Comparison of ENCODE assay signal across 9 mouse cellular contexts in the genomic region with DNA sequence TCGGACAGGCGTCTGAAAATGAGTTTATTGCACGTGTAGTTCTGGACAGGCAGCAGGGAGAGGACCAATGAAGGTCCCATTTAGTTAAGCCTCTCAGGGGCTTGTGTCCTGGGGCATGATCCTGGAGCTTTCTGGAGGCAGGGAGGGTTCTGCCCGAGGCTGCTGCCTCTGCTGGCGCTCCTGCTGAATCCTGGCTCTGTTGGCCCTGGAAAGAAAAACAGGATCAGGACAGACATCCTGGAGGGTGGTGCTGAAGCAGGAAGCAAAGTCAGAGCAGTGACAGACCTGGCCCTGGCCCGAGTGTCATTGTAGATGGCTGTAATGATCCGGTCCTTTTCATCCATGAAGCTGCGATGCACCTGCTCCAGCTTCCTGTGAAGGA. TPM values are rescaled to one million over a fixed set of nuclear protein-coding genes. Genes with fewer than 3 reads are reported as not detected.
DNase-seq lines count a peak whose midpoint lies in the region; ATAC-seq and TF ChIP-seq lines count a peak whose summit lies in the region.
"Had no signal": no experiment of that assay in that cellular context is flagged by ENCODE, and none has a peak within 500 bp of the region (broad histone marks: within the 10 kb centered on the region; RNA-seq: fewer than 3 reads in every experiment).

No protein-coding gene starts in this region.

- TF ChIP-seq CTCF in intestine, postnatal 0 days (IDR thresholded peaks at IDR 0.05; ENCODE audit: low read depth), result no peak

- H3K4me1 ChIP-seq in lung, embryonic 16.5 days (replicated peaks; ENCODE audit: control insufficient read depth, insufficient read depth, low read length), result peaks cover 16% of the 10 kb centered on the region
- H3K4me1 ChIP-seq in embryonic facial prominence, embryonic 13.5 days, result peaks cover 29% of the 10 kb centered on the region
- H3K4me1 ChIP-seq in intestine, postnatal 0 days (replicated peaks; ENCODE audit: control insufficient read depth, insufficient read depth, low read length), result peaks cover 3% of the 10 kb centered on the region; the same call in 1 of the 2 replicates
- peaks cover 41% of the 10 kb centered on the region for H3K4me1 ChIP-seq in neural tube, embryonic 15.5 days

- peak overlapping the region; percentile 86 for H3K4me3 ChIP-seq in lung, embryonic 16.5 days (ENCODE audit: low read length)
- peak overlapping the region; percentile 89 for H3K4me3 ChIP-seq in embryonic facial prominence, embryonic 13.5 days
- peak overlapping the region; percentile 78 for H3K4me3 ChIP-seq in intestine, postnatal 0 days (ENCODE audit: low read depth, low read length)
- H3K4me3 ChIP-seq in neural tube, embryonic 15.5 days (replicated peaks), result peak overlapping the region; percentile 80

- H3K4me2 ChIP-seq in lung, embryonic 16.5 days (ENCODE audit: low read depth, low read length), result peak overlapping the region; percentile 67
- H3K4me2 ChIP-seq in embryonic facial prominence, embryonic 13.5 days, result peak overlapping the region; percentile 84
- H3K4me2 ChIP-seq in intestine, postnatal 0 days (replicated peaks; ENCODE audit: low read depth), result peak overlapping the region; percentile 95
- H3K4me2 ChIP-seq in neural tube, embryonic 15.5 days, result peak overlapping the region; percentile 88

- no peaks in the 10 kb centered on the region for H3K9me3 ChIP-seq in lung, embryonic 16.5 days (ENCODE audit: control insufficient read depth, low read length)
- H3K9me3 ChIP-seq in embryonic facial prominence, embryonic 13.5 days, result no peaks in the 10 kb centered on the region
- H3K9me3 ChIP-seq in intestine, postnatal 0 days (ENCODE audit: control insufficient read depth), result no peaks in the 10 kb centered on the region
- H3K9me3 ChIP-seq in neural tube, embryonic 15.5 days (replicated peaks), result no peaks in the 10 kb centered on the region

- no peak for DNase-seq in lung, postnatal 4 days
- DNase-seq in spleen, postnatal 14 days (ENCODE audit: low spot score in 2 of 2), result no peak
- DNase-seq in layer of hippocampus, postnatal 25 days (ENCODE audit: extremely low spot score in 1 of 2, low spot score in 1 of 2), result no peak
- no peak for DNase-seq in adrenal gland, postnatal 4 days (ENCODE audit: low spot score in 2 of 2)

- peaks cover 11% of the 10 kb centered on the region for H3K36me3 ChIP-seq in lung, embryonic 16.5 days (ENCODE audit: control insufficient read depth, insufficient read depth, low read length)
- peaks cover 27% of the 10 kb centered on the region for H3K36me3 ChIP-seq in embryonic facial prominence, embryonic 13.5 days
- peaks cover 10% of the 10 kb centered on the region; the same call in 1 of the 2 replicates for H3K36me3 ChIP-seq in intestine, postnatal 0 days (ENCODE audit: control insufficient read depth, insufficient read depth)
- H3K36me3 ChIP-seq in neural tube, embryonic 15.5 days, result peaks cover 18% of the 10 kb centered on the region

- peak overlapping the region; percentile 74 for H3K27ac ChIP-seq in lung, embryonic 16.5 days (ENCODE audit: low read length)
- peak overlapping the region; percentile 90 for H3K27ac ChIP-seq in embryonic facial prominence, embryonic 13.5 days
- peak overlapping the region; percentile 80 for H3K27ac ChIP-seq in intestine, postnatal 0 days (ENCODE audit: low read depth, low read length)
- peak overlapping the region; percentile 86 for H3K27ac ChIP-seq in neural tube, embryonic 15.5 days (replicated peaks)

- ATAC-seq in lung, embryonic 16.5 days (ENCODE audit: low read depth), result no peak; the same call in 1 of the 2 replicates
- no peak for ATAC-seq in embryonic facial prominence, embryonic 13.5 days (ENCODE audit: insufficient number of reproducible peaks, insufficient read depth, low FRiP score, low TSS enrichment, low read depth)
- no peak for ATAC-seq in intestine, postnatal 0 days
- 0 out of 2 replicates have a peak, but pooled peaks have one; percentile 0 for ATAC-seq in neural tube, embryonic 15.5 days (ENCODE audit: low FRiP score)

- H3K27me3 ChIP-seq in lung, embryonic 16.5 days (ENCODE audit: control insufficient read depth, insufficient read depth, low read depth, low read length), result no peaks in the 10 kb centered on the region
- no peaks in the 10 kb centered on the region for H3K27me3 ChIP-seq in embryonic facial prominence, embryonic 13.5 days
- H3K27me3 ChIP-seq in intestine, postnatal 0 days (replicated peaks; ENCODE audit: control insufficient read depth, insufficient read depth, low read length), result no peaks in the 10 kb centered on the region
- H3K27me3 ChIP-seq in neural tube, embryonic 15.5 days (replicated peaks), result no peaks in the 10 kb centered on the region

- H3K9ac ChIP-seq in lung, embryonic 16.5 days (ENCODE audit: low read length), result peak overlapping the region; percentile 89
- H3K9ac ChIP-seq in embryonic facial prominence, embryonic 13.5 days, result peak overlapping the region; percentile 95
- peak overlapping the region; percentile 77 for H3K9ac ChIP-seq in intestine, postnatal 0 days (ENCODE audit: low read depth, low read length)
- peak overlapping the region; percentile 92 for H3K9ac ChIP-seq in neural tube, embryonic 15.5 days (replicated peaks)

- WGBS in lung, embryonic 16.5 days, result 4% methylated on average over 8 of the region's 8 CpGs
- WGBS in embryonic facial prominence, embryonic 13.5 days, result 3% methylated on average over 8 of the region's 8 CpGs
- WGBS in intestine, postnatal 0 days, result 2% methylated on average over 8 of the region's 8 CpGs
- WGBS in neural tube, embryonic 15.5 days, result 3% methylated on average over 8 of the region's 8 CpGs

RNA-seq across cellular contexts. Expression of a gene that starts 0.4 kb away (rescaled TPM):
- polyA plus RNA-seq in lung, embryonic 16.5 days (2015; fragmentation: Nextera tagmentation; extraction: Ambion mirVana), result 20.8 and 28.9 TPM in 2 replicates
- polyA plus RNA-seq in embryonic facial prominence, embryonic 13.5 days (2015; fragmentation: Nextera tagmentation; extraction: Ambion mirVana), result 53.4 and 58.6 TPM in 2 replicates
- polyA plus RNA-seq in intestine, postnatal 0 days (2015; fragmentation: Nextera tagmentation; extraction: Ambion mirVana), result 23.2 and 25.2 TPM in 2 replicates
- 68.6 and 83.1 TPM in 2 replicates for polyA plus RNA-seq in neural tube, embryonic 15.5 days (2015; fragmentation: Nextera tagmentation; extraction: Ambion mirVana)
- total RNA-seq in layer of hippocampus, postnatal 25 days (2021), result 10 to 100 TPM; 83.2 to 85.2 TPM
- 10 to 100 TPM; 88.6 to 89.2 TPM for total RNA-seq in adrenal gland, postnatal 4 days (2021)

RNA-seq across cellular contexts. Expression of a gene that starts 4.5 kb away (rescaled TPM):
- 26.4 and 30.3 TPM in 2 replicates for polyA plus RNA-seq in lung, embryonic 16.5 days (2015; fragmentation: Nextera tagmentation; extraction: Ambion mirVana)
- 23.0 and 23.8 TPM in 2 replicates for polyA plus RNA-seq in embryonic facial prominence, embryonic 13.5 days (2015; fragmentation: Nextera tagmentation; extraction: Ambion mirVana)
- polyA plus RNA-seq in intestine, postnatal 0 days (2015; fragmentation: Nextera tagmentation; extraction: Ambion mirVana), result 32.3 and 35.1 TPM in 2 replicates
- polyA plus RNA-seq in neural tube, embryonic 15.5 days (2015; fragmentation: Nextera tagmentation; extraction: Ambion mirVana), result 24.8 and 28.1 TPM in 2 replicates
- total RNA-seq in layer of hippocampus, postnatal 25 days (2021), result 10 to 100 TPM; 21.9 to 23.5 TPM
- total RNA-seq in adrenal gland, postnatal 4 days (2021), result 10 to 100 TPM; 35.3 to 37.6 TPM

RNA-seq across cellular contexts. Expression of a gene that starts 7.6 kb away (rescaled TPM):
- polyA plus RNA-seq in lung, embryonic 16.5 days (2015; fragmentation: Nextera tagmentation; extraction: Ambion mirVana), result 125 and 151 TPM in 2 replicates
- 84.4 and 95.1 TPM in 2 replicates for polyA plus RNA-seq in embryonic facial prominence, embryonic 13.5 days (2015; fragmentation: Nextera tagmentation; extraction: Ambion mirVana)
- polyA plus RNA-seq in intestine, postnatal 0 days (2015; fragmentation: Nextera tagmentation; extraction: Ambion mirVana), result 135 and 142 TPM in 2 replicates
- polyA plus RNA-seq in neural tube, embryonic 15.5 days (2015; fragmentation: Nextera tagmentation; extraction: Ambion mirVana), result 174 and 190 TPM in 2 replicates
- total RNA-seq in layer of hippocampus, postnatal 25 days (2021), result 10 to 100 TPM; 88.6 to 93.9 TPM
- 10 to 100 TPM; 61.6 to 66.4 TPM for total RNA-seq in adrenal gland, postnatal 4 days (2021)

RNA-seq across cellular contexts. Expression of a gene that starts 8.0 kb away (rescaled TPM):
- 22.6 and 23.7 TPM in 2 replicates for polyA plus RNA-seq in lung, embryonic 16.5 days (2015; fragmentation: Nextera tagmentation; extraction: Ambion mirVana)
- polyA plus RNA-seq in embryonic facial prominence, embryonic 13.5 days (2015; fragmentation: Nextera tagmentation; extraction: Ambion mirVana), result 19.7 and 22.4 TPM in 2 replicates
- polyA plus RNA-seq in intestine, postnatal 0 days (2015; fragmentation: Nextera tagmentation; extraction: Ambion mirVana), result 50.4 and 51.9 TPM in 2 replicates
- polyA plus RNA-seq in neural tube, embryonic 15.5 days (2015; fragmentation: Nextera tagmentation; extraction: Ambion mirVana), result 24.8 and 25.9 TPM in 2 replicates
- 10 to 100 TPM; 13.5 to 14.9 TPM for total RNA-seq in layer of hippocampus, postnatal 25 days (2021)
- 10 to 100 TPM; 47.8 TPM for total RNA-seq in adrenal gland, postnatal 4 days (2021)

RNA-seq across cellular contexts. Expression of a gene that starts 8.0 kb away (rescaled TPM):
- polyA plus RNA-seq in lung, embryonic 16.5 days (2015; fragmentation: Nextera tagmentation; extraction: Ambion mirVana), result 10.9 and 12.3 TPM in 2 replicates
- polyA plus RNA-seq in embryonic facial prominence, embryonic 13.5 days (2015; fragmentation: Nextera tagmentation; extraction: Ambion mirVana), result 11.9 and 12.4 TPM in 2 replicates
- polyA plus RNA-seq in intestine, postnatal 0 days (2015; fragmentation: Nextera tagmentation; extraction: Ambion mirVana), result 7.6 and 10.2 TPM in 2 replicates
- polyA plus RNA-seq in neural tube, embryonic 15.5 days (2015; fragmentation: Nextera tagmentation; extraction: Ambion mirVana), result 16.5 and 22.1 TPM in 2 replicates
- total RNA-seq in layer of hippocampus, postnatal 25 days (2021), result 10 to 100 TPM; 16.1 to 18.8 TPM
- 10 to 100 TPM; 15.3 to 16.6 TPM for total RNA-seq in adrenal gland, postnatal 4 days (2021)
- total RNA-seq: common myeloid progenitor, adult 5-6 weeks had no signal
